Mouse (Mus musculus): ENCODE measurements at regions not wholly inside any gene's neighbourhood (a gene's known extent, or its start where the extent isn't known, plus 50 kb on each side); places are given as distances from the start of the nearest gene placed in this dataset.

GRCm38 (mm10) chr1:73857497-73857896, 266.8 kb downstream of the Tns1 start:
- Histone ChIP-seq H3K4me1 (peaks cover 3% of the 10 kb centered on the region; the same call in 1 of the 2 replicates), H3K4me3 (no peak overlapping the region), H3K27me3 (no peaks in the 10 kb centered on the region), H3K9ac (no peak overlapping the region), H3K27ac (no peak overlapping the region), H3K36me3 (no peaks in the 10 kb centered on the region), H3K9me3 (no peaks in the 10 kb centered on the region), H3K4me2 (replicated peaks) (no peak overlapping the region)
- ATAC-seq (ENCODE audit: insufficient number of reproducible peaks, insufficient read depth, low FRiP score, low TSS enrichment), result no peak
- WGBS, result 49% methylated on average over 5 of the region's 5 CpGs

GRCm38 (mm10) chr1:73856811-73857210, 267.4 kb downstream of the Tns1 start:
- no peak overlapping the region for H3K4me3 ChIP-seq
- no peak overlapping the region for H3K9ac ChIP-seq
- H3K4me1 ChIP-seq, result no peaks in the 10 kb centered on the region
- no peaks in the 10 kb centered on the region for H3K9me3 ChIP-seq
- no peaks in the 10 kb centered on the region for H3K36me3 ChIP-seq
- no peak overlapping the region for H3K27ac ChIP-seq
- no peak for ATAC-seq (ENCODE audit: insufficient number of reproducible peaks, insufficient read depth, low FRiP score, low TSS enrichment)
- H3K27me3 ChIP-seq, result no peaks in the 10 kb centered on the region
- H3K4me2 ChIP-seq (replicated peaks), result no peak overlapping the region
- WGBS, result 87% methylated on average over 7 of the region's 7 CpGs

DNA sequence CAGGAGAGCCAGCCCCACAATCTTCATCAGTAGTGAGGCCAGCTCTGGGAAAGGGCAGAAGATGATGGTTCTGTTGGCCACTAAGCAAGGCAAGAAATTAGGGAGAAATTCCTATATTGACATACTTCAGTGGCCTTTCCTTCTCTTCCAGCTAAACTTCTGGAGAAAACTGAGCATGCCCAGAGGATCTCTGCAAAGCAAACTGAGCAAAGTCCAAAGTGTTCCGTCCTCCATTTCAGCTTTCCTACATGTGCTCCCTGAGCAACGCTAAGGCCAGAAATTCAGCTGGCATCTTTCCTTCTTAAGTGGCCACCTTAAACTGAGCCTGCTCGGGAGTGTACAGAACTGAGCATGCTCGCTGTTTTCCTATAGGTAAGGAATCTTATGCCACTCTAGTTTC, 268.9 kb downstream of the Tns1 start:
- no peak for ATAC-seq (ENCODE audit: insufficient number of reproducible peaks, insufficient read depth, low FRiP score, low TSS enrichment)
- Histone ChIP-seq H3K4me1 (no peaks in the 10 kb centered on the region), H3K36me3 (no peaks in the 10 kb centered on the region), H3K27me3 (no peaks in the 10 kb centered on the region), H3K27ac (no peak overlapping the region), H3K4me3 (no peak overlapping the region), H3K9me3 (no peaks in the 10 kb centered on the region), H3K4me2 (replicated peaks) (no peak overlapping the region), H3K9ac (no peak overlapping the region)
- 91% methylated on average over 4 of the region's 4 CpGs for WGBS

DNA sequence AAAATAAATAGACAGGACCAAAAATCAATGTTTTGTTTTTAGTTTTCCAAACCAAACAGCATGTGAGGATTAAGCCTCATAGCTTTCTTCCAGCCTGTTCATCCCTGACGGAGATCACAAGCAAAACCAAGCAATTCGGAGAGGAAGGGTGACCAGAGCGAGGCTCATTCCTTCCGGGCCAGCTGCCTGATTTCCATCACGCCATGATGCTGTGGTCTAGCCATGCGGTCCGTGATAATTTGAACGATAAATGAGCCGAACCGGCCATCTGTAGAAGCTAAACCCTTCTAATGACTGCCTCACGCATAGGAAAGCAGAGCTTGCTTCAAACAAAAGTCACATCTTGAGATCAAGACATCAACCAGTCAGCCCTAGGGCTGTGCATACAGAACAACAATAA, 270.4 kb downstream of the Tns1 start:
- H3K4me3 ChIP-seq, result no peak overlapping the region
- no peak overlapping the region for H3K9ac ChIP-seq

DNA sequence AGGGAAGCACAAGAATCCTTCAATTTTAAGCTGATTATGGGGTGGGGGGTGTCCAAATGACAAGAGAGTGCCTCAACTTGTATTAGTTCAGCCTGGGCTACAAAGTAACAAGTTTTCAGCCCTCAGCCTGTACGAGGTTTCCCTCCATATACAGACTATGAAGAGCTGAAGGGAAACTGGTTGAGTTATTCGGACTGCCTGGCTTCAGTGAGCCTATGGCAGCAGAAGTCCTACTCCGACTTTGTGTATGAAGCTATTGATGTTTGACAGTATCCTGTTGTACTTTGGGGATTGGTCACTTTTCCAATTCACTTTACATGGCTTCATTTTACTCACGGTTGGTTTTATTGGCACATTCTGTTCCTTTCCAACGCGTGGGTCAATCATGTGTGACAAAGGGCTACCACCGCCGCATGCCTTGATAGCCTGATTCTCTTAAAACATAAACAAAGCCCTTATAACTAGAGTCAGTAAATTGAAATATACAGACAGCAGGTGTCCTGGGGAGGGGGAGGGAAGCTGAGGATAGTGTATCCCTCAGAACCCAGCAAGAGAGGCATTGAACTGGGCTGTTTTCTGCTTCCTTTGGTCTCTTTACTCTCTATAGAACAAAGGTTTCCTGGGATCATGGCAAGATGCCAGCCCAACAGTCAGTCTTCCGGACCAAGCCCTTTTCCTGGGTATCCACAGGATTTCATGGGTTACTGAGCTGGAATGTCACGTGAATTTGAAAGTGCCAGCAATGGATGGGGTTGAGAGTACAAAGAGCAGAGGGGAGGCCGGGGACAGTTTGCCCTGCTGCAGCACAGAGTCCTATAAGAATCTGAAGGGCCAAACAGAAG, 273.9 kb downstream of the Tns1 start:
- Histone ChIP-seq H3K9me3 (no peaks in the 10 kb centered on the region), H3K36me3 (no peaks in the 10 kb centered on the region), H3K4me3 (no peak overlapping the region), H3K9ac (no peak overlapping the region), H3K4me1 (no peaks in the 10 kb centered on the region), H3K4me2 (replicated peaks) (no peak overlapping the region), H3K27me3 (no peaks in the 10 kb centered on the region), H3K27ac (no peak overlapping the region)
- ATAC-seq (ENCODE audit: insufficient number of reproducible peaks, insufficient read depth, low FRiP score, low TSS enrichment), result peak; percentile 69; the same call in 1 of the 2 replicates
- 79% methylated on average over 11 of the region's 11 CpGs for WGBS

More for the DNA sequence above, 270.4 kb downstream of the Tns1 start:
- H3K9me3 ChIP-seq, result no peaks in the 10 kb centered on the region
- no peak for ATAC-seq (ENCODE audit: insufficient number of reproducible peaks, insufficient read depth, low FRiP score, low TSS enrichment)
- no peaks in the 10 kb centered on the region for H3K27me3 ChIP-seq
- no peaks in the 10 kb centered on the region for H3K36me3 ChIP-seq
- H3K4me1 ChIP-seq, result no peaks in the 10 kb centered on the region
- H3K4me2 ChIP-seq (replicated peaks), result no peak overlapping the region
- WGBS, result 88% methylated on average over 11 of the region's 11 CpGs
- H3K27ac ChIP-seq, result no peak overlapping the region

- no peak for ATAC-seq (ENCODE audit: insufficient number of reproducible peaks, insufficient read depth, low FRiP score, low TSS enrichment)
- Histone ChIP-seq H3K4me2 (replicated peaks) (no peak overlapping the region), H3K36me3 (no peaks in the 10 kb centered on the region), H3K4me3 (no peak overlapping the region), H3K4me1 (no peaks in the 10 kb centered on the region), H3K9ac (no peak overlapping the region), H3K27me3 (no peaks in the 10 kb centered on the region), H3K9me3 (no peaks in the 10 kb centered on the region), H3K27ac (no peak overlapping the region)
- WGBS, result 65% methylated on average over 3 of the region's 3 CpGs
Observed at GRCm38 (mm10) chr1:73848370-73848769, 275.9 kb downstream of the Tns1 start.

DNA sequence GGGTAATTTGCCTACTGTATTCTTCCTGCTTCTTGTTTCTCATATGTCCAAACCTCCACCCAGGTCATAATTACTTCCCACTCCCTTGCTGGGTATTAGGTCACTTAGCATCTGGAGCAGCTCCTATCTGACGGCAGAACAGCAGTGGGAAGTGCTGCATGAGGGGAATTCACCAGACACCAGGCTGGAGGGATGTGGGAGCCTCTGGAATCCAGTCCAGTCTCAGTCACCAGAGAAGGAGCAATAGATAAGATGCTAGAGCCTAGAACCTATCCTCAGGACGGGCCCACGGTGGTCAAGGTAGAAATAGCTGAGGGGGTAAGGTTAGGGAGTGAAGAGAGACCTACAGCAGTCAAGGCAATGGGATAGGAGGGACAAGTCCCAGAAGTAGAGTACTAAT, 277.1 kb downstream of the Tns1 start:
- Histone ChIP-seq H3K4me2 (replicated peaks) (no peak overlapping the region), H3K36me3 (no peaks in the 10 kb centered on the region), H3K4me1 (no peaks in the 10 kb centered on the region), H3K9me3 (no peaks in the 10 kb centered on the region), H3K27me3 (no peaks in the 10 kb centered on the region), H3K27ac (no peak overlapping the region), H3K9ac (no peak overlapping the region), H3K4me3 (no peak overlapping the region)
- 83% methylated on average over 3 of the region's 3 CpGs for WGBS
- ATAC-seq (ENCODE audit: insufficient number of reproducible peaks, insufficient read depth, low FRiP score, low TSS enrichment), result no peak

DNA sequence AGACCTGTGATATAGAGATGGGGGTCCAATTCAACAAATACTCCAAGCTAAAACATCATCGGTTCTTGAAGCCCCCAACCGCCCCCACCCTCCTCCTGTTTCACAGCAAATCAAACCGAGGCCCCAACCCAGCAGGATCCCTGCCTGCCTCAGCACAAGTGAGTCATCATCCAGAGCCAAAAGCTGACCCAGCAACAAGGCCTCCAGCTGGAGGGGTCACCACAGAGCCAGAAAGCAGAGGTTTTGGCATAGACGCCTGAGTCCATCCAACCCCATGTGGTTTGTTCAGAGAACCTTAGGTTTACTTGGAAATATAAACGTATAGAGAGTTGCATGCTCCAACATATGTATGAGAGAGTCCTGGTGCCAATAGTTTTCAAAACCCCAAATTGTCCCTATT, 279.1 kb downstream of the Tns1 start:
- no peak for ATAC-seq (ENCODE audit: insufficient number of reproducible peaks, insufficient read depth, low FRiP score, low TSS enrichment)
- 74% methylated on average over 5 of the region's 5 CpGs for WGBS
- H3K27ac ChIP-seq, result no peak overlapping the region
- H3K4me1 ChIP-seq, result no peaks in the 10 kb centered on the region
- H3K4me3 ChIP-seq, result no peak overlapping the region
- no peak overlapping the region for H3K4me2 ChIP-seq (replicated peaks)
- H3K9me3 ChIP-seq, result no peaks in the 10 kb centered on the region
- H3K27me3 ChIP-seq, result no peaks in the 10 kb centered on the region
- H3K9ac ChIP-seq, result no peak overlapping the region
- no peaks in the 10 kb centered on the region for H3K36me3 ChIP-seq

GRCm38 (mm10) chr1:73844574-73844973, 279.7 kb downstream of the Tns1 start:
- Histone ChIP-seq H3K27me3 (no peaks in the 10 kb centered on the region), H3K4me2 (replicated peaks) (no peak overlapping the region), H3K4me3 (no peak overlapping the region), H3K4me1 (no peaks in the 10 kb centered on the region), H3K9ac (no peak overlapping the region), H3K9me3 (no peaks in the 10 kb centered on the region), H3K36me3 (no peaks in the 10 kb centered on the region), H3K27ac (no peak overlapping the region)
- ATAC-seq (ENCODE audit: insufficient number of reproducible peaks, insufficient read depth, low FRiP score, low TSS enrichment), result no peak
- WGBS, result 85% methylated on average over 3 of the region's 3 CpGs

- Histone ChIP-seq H3K36me3 (no peaks in the 10 kb centered on the region), H3K4me3 (no peak overlapping the region), H3K9me3 (no peaks in the 10 kb centered on the region), H3K4me1 (no peaks in the 10 kb centered on the region), H3K4me2 (replicated peaks) (no peak overlapping the region), H3K27me3 (no peaks in the 10 kb centered on the region), H3K9ac (no peak overlapping the region), H3K27ac (no peak overlapping the region)
- ATAC-seq (ENCODE audit: insufficient number of reproducible peaks, insufficient read depth, low FRiP score, low TSS enrichment), result no peak
- 78% methylated on average over 2 of the region's 2 CpGs for WGBS
Observed at GRCm38 (mm10) chr1:73839351-73839750, 284.9 kb downstream of the Tns1 start.

DNA sequence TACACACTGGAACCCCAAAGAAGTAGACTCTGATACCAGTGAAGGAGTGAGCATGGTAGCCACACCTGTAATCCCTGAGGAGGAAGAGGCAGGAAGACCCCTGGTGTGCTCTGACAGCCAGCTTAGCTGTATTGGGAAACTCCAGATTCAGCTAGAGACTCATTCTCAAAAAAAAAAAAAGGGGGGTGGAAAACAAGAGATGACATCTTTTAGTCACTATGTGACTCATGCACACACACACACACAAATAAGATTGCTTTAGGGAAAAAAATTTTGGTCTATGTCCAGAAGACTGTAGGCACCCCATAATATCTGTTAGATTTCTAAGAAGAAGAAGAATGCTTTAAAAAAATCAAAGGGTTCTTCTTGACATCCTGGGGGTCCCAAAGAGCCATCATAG, 287.6 kb downstream of the Tns1 start:
- Histone ChIP-seq H3K4me1 (no peaks in the 10 kb centered on the region), H3K27me3 (no peaks in the 10 kb centered on the region), H3K4me2 (replicated peaks) (no peak overlapping the region), H3K36me3 (no peaks in the 10 kb centered on the region), H3K9me3 (no peaks in the 10 kb centered on the region), H3K9ac (no peak overlapping the region), H3K4me3 (no peak overlapping the region), H3K27ac (no peak overlapping the region)
- ATAC-seq (ENCODE audit: insufficient number of reproducible peaks, insufficient read depth, low FRiP score, low TSS enrichment), result no peak

- no peaks in the 10 kb centered on the region for H3K27me3 ChIP-seq
- H3K4me3 ChIP-seq, result no peak overlapping the region
- no peaks in the 10 kb centered on the region for H3K9me3 ChIP-seq
- no peak overlapping the region for H3K9ac ChIP-seq
- no peak for ATAC-seq (ENCODE audit: insufficient number of reproducible peaks, insufficient read depth, low FRiP score, low TSS enrichment)
- H3K4me2 ChIP-seq (replicated peaks), result no peak overlapping the region
- no peak overlapping the region for H3K27ac ChIP-seq
- no peaks in the 10 kb centered on the region for H3K36me3 ChIP-seq
- no peaks in the 10 kb centered on the region for H3K4me1 ChIP-seq
- WGBS, result 89% methylated on average over 1 of the region's 1 CpGs
Observed at GRCm38 (mm10) chr1:73834566-73834965, 289.7 kb downstream of the Tns1 start.
